Mouse (Mus musculus): ENCODE data around the gene Mal.

The Mal gene

DNA sequence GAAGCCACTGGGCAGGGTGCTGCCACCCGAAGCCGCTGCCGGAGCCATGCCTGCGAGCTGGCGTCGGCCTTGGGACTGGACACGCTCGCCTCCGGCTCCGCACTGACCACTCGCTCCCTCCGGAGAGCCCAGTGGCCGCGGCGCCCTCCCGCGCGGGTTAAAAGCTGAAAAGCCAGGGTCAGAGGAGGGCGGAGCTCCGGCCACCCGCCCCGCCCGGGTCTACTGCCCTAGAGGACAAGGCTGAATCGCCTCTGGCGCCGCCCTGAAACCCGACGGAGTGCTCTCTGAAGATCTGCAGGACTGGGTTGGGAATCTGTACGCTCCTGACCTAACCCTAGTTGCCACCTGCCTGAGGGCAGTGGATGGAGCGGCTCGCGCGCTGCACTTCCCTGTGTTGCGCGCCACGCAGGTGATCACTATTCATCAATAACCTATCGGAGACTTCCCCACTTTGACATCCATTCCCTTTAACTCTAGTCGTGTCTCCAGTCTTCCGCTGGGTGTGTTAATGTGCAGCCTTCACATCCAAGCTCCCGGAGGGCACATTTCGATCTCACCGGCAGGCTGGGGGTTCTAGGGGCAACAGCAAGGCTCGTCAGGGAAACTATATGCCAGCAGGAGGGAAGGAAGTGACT, at the start of gene Mal:
TSS of gene Mal (minus strand) at position 610 of the 635 bp plus-strand sequence.
- no peak for DNase-seq (ENCODE audit: low read depth)

DNA sequence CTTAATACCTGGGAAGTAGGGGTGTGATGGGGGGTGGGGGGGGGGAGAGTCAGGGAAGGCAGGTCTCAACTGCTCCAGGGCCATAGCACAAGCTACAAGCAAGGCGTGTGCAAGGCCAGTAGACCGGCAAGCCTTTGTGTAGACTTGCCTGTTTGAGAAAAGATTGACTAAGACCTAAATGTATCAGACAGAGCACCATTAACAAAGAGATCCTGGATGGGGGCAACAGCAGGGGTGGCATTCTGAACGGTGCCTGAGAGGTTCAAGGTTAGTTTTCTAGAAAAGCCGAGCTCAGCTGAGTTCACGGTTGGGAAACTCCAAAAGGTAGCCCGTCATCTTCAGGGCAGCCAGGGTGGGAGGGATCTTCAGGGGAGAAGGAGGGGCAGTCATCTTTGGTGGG, 48.8 kb upstream of the Mal start:
- DNase-seq (ENCODE audit: low read depth), result no peak

DNA sequence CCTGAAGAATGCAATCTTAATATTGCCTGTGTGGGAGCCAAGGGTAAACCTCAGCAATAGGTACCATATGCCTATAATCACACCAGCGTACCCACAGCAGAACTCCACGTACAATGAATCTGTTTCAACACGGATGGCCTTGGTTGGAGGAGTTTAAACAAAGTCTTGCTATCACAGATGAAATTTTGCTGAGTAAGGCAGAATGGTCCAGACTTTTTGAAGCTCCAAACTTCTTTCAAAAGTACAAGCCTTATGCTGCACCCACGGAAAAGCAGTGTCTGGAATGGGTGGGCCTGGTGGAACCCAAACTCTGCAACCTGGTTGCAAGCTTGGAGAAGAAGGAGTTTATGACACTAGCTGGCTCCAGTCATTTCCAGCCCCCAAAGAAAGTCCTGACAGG, 32.7 kb upstream of the Mal start:
- DNase-seq (ENCODE audit: low read depth), result no peak

DNA sequence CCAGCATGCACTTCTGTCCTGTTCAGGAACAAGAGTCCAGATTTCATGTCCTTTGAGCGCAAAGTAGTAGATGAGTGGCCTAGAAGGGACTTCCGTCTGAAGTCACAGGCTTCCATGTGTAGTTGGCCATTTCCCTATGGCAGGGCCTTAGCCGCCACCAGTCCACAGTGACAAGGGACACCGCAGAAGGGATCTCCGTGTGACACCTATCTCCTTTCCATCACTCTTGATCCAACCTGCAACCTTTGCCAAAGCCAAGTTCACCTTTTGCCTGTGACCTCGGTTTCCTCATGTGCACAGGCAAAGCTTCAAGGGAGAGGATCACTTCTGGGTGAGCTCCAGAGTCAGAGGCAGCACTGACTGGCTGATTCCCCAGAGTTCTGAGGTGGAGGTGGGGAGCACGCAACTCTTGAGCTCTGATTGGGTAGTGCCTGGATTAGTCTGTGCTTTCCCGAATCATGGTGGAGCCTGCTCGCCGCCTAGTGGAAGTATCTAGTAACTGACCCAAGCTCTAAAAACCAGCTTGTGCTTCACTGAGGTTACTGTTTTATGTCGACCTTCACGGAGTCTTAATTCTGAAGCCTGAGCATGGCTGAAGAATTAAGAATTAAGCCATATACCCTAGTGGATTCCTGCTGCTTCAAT, 27.3 kb upstream of the Mal start:
- DNase-seq (ENCODE audit: low read depth), result peak; percentile 76

DNA sequence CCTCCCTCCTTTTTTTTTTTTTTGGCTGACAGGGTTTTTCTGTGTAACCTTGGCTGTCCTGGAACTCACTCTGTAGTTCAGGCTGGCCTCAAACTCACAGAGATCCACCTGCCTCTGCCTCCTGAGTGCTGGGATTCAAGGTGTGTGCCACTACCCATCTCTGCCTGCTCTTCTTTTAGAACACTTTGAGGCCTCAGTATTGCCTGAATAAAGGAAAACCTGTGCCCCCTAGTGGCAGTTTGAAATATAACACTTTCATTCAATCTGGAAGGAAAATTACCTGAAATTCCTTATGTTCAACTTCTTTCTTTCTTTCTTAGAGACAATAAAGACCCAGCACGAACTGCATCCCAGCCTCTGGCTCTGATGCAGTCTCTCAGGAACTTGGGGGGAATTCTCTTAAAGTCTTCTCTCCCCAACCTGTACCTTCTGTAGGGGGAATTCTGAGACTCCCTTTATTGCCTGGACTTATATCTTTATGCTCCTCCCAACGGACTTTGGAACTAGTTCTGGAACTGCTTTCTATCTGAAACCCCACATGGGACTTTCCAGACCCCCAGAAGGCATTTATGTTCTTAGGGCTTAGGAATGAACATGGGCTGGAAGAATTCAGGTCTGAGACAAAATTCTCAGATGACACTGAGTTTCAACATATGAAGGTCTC, 11.5 kb upstream of the Mal start:
- peak; percentile 71 for DNase-seq (ENCODE audit: low read depth)

DNA sequence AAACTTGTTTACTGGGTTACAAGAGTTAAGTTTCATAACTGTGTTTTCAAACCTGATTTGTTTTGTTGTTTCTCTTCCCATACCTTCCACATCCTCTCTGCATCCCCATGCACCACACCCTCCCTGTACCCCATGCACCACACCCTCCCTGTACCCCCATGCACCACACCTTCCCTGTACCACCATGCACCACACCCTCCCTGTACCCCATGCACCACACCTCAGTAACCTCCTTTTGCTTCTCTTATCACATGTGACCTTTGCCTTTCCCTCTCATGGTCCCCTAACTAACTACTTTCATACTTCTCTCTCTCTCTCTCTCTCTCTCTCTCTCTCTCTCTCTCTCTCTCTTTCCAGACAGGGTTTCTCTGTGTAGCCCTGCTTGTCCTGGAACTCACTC, 10.5 kb upstream of the Mal start:
- no peak for DNase-seq (ENCODE audit: low read depth)

DNA sequence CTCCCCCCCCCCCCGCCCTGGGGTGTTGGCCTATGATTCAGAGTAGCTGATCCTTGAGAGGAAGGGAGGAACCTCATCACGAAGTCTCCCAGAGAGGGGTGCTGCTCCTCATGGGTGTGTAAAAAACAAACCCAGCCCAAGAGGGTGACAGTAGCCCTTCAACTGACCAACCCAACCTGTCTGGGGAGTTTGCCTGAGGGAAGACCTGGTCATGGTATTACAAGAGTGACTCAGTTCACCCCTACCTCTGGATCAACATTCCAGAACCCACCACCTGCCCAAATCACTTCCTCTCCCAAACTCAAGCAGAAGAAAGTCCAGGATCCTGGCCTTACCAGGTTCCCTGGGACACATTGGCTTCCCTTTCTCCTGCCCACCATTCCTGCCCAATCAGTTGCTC, 6.2 kb upstream of the Mal start:
- DNase-seq (ENCODE audit: low read depth), result no peak

DNA sequence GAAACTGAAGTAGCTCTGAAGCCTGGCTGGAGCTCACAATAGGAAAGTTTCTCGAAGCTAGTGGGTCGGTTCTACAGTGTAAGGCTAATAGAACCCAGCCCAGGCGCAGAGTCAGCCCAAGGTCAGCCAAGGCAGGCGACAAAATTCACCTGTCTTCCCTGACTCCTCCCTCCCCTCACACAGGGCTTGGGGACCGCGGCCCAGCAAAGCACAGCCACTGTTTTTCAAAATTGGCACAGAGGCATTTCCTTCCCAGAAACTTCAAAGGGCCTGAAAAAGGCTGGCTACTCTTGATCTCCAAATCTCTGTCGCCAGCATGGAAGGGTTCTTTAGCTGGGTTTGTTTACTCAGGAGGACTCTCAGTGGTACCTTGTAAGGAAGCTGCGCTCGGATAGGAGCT, 1.1 kb downstream of the Mal start:
- DNase-seq (ENCODE audit: low read depth), result no peak

DNA sequence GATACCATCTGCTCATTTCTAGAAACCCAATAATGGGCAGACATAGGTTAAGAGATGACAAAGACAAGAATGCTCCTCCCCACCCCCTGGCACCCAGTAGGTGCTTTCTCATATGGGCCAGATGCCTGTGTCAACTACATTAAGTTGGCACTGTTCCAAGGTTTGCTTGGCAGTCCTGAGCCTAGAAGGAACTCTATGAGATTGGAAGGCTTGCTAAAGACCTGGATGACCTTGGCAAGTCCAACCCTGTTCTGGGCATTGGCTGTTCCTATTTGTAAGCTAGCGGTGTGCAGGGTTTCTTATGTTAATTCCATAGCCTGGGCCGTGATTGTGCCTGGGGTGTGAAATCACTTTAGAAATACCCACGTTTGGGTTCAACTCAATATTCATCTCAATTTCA, 1.7 kb downstream of the Mal start:
- no peak for DNase-seq (ENCODE audit: low read depth)

DNA sequence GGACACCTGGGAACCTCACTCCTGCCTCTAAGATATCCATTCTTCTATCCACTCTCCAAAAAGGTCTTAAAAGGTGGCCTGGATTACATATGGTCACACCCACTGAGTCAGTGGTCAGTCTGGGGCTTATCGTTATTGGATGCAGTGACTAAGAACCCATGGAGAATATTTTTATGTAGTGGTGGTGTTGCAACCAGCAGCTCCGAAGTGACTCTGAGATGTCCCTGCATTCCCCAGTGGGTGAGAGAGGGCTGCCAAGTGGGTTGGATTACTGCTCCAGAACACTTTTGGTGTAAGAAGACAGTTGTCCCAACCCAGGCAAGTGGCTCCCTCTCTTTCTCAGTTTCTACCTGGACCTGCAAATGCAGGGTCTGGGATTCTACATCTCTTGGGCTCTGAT, 3.7 kb downstream of the Mal start:
- no peak for DNase-seq (ENCODE audit: low read depth)

DNA sequence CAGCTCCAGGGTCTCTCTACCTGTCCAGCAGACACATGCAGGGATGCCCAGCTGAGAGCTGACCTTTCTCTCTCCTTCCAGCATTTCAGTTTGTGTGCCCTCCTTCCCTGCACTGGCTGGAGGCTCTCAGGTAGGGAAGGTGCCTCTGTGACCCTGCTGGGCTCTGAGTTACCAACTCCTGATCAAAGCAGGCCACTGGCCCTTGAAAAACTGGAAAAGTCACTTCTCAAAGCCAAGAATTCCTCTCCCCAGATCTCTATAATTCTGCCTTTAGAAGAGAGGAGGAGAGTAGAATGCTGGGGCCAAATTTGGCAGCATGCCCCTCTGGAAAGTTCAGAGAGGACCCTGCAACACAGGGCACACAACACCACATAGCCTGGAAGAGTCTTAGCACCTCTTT, 4.2 kb downstream of the Mal start:
- no peak for DNase-seq (ENCODE audit: low read depth)

DNA sequence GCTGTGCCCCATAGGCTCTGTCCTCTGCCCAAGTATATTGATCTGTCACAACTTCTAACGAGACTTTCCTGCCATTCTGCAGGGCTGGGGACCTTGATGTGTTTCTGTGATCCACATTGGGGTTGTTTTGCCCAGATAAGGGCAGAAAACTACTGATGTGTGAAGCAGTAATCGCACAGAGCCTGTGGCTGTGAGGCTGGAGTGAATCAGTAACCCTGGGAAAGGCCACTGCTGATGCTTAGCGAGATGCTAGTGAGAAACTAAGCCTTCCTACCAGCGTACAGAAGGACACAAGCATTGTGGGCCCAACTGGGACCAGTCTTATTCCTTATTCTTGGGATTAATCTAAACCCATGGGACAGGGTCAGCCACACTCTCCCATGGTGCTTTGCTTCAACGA, 4.9 kb downstream of the Mal start:
- DNase-seq (ENCODE audit: low read depth), result no peak

DNA sequence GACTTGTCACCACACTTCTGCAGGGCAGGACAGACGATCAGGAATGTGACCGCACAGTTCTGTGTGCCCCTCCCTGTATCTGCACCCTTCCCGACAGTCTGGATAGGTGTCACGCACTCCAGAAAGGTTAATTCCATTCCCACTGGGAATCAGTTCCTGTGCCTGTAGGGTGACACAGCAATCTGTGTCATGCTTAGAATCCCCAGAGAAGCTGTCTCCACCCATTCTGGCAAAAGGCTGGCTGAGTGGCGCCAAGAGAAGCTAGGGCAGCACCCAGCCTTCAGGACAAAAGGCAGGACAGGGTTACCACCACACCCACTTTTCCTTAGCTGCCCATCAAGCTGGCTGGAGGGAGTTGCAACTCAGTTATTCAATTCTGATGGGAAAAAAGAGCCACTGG, 6.6 kb downstream of the Mal start:
- DNase-seq (ENCODE audit: low read depth), result no peak

DNA sequence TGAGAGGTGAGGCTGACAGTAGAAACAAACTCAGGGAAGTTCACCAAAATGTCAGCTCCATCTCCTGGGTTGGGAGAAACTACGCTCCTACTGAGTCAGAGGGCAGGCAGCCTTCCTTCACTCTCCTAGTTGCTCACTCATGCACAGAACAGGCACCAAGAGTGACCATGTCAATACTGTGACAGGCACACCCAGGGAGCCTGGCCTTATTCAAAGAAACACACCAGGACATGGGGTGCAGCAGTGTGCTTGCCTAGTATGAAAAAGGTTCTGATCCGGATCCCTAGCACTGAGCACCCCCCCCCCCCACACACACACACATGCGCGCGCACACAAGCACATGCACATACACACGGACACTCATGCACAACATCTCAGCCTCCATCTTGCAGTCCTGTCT, 8.3 kb downstream of the Mal start:
- DNase-seq (ENCODE audit: low read depth), result no peak

DNA sequence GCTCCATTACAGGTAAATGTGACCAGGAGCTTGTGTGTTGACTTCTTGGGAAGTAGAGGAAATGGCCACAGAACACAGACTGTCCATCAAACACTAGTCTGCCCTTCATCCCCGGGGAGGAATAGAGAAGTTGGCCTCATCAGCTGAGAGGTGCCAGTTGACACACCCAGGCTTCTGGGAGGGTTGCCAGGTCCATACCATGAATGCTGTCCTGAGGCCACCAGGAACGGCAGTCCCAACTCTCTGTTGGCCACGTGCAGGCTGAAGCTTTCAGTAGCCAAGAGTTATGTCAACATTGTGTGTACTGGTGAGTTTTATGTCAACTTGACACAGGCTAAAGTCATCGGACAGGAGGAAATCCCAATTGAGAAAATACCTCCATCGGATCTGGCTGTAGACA, 9.6 kb downstream of the Mal start:
- DNase-seq (ENCODE audit: low read depth), result no peak

DNA sequence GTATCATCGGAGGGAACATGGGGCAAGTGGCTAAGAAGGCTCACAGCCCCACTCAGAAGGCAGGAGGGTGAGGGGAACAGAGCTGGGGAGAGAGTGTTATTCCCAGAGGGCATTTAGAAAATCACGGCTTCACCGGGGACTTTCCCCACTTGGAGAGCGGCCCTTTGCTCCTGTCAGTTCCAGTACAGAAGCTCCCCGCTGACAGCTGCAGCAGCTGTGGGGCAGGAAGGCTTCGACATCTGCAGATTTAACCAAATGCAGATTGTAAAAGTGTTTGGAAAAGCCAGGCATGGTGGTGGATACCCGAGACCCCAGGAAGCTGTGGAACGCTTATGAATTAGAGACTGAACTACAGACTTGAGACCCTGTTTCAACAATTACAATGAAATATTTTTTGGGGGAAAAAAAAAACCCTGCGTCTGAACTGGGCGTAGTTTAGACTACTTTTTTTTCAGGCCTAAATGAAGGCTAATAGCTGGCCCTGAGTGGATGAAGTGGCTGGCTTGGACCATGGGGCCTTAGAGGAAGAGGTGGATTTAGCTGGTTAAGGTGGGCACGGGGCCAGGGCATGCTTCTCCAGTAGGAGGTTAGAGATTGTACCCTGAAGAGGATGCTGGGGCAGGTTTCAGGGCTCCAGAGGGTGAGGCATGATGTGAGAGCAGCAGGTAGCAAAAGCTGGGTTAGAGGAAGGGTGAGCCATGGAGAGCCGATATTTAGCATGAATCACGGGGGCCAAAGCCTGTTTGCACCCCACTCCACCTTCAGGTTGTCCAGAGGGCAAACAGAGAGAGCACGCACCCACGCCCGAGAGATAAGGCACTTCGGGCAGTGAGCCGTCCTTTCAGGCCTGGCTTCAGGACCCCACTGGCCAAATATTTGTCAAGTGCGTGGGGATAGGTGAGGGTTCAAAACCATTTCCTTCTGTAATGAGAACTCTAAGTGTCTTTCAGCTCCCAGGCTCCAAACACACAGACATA, 12.5 kb downstream of the Mal start:
- DNase-seq (ENCODE audit: low read depth), result no peak

DNA sequence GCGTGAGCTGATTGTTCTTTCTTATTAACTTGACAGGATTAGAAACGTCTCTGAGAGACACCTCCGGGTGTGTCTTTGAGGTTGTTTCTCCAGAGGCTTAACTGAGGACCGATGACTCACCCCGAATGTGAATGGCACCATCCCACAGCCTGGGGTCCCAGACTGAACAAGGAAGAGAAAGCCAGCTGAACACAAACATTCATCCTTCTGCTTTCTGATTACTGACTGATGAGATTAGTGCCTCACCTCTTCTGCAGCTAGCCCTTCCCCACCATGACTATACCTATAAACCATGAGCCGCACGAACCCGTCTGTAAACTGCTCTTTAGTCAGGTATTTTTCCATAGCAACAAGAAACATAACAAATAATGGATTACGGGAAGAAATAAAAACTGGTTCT, 17.5 kb downstream of the Mal start:
- DNase-seq (ENCODE audit: low read depth), result no peak

DNA sequence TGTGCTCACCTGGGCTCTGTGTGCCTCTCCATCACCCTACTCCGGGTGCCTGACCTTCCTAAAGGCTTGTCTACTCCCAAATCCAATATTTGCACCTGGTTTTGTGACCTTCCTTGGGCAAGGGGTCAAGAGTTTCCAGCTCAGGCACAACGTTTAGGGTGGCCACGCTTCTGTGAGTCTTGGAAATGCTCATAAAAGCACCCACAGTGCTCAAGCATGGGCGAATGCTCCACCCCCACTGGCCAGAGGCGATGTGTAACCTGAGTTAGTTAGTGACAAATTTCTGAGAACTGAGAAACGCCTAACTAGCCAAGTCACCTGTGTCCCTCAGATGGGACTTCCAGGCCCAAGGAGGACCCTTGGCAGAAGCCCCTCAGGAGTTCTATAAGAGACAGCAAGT, 20.9 kb downstream of the Mal start:
- DNase-seq (ENCODE audit: low read depth), result no peak

DNA sequence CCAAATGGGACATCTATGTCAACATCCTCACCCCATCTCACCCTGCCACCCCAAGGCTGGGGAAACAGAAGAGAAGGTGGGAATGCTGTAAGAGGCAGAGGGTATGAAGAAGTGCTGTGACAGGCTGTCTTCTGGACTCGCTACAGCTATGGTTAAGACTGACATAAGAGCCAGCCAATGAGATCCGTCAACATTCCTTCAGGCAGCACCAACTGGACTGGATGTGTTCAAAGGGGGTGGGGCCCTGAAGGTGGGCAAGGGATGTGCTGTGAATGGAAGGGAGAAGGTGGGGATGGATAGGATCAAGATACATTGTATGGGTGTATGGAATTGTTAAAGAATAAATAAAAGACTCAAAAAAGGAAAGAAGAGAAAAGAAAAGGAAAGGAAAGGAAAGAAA, 23.9 kb downstream of the Mal start:
- peak; percentile 9 for DNase-seq (ENCODE audit: low read depth)

DNA sequence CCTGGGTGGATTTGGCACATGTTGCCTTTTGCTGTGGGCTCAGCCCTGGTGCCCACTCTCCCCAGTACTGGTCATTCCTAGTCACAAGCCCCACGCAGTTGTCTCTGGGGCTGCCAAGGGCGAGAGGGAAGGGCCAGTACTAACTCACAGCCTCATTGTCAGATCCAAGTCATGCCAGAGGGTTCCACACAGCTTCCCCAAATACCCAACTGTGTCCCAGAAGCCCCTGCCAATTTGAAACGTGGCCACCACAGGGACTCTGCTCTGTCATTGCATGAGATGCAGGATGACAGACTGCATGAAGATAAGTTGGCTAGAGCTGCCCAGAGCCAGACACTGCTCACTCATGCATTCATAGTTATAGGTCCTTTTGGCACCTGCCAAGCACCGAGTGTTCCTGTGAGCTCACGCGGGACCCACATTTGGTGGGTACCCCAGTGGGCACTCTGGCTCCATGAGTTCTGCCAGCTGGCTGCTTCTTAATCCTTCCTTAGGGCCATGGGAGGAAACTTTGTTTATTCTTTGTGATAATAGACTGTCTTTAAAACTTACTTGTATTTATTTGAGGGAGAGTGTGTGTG, 28.4 kb downstream of the Mal start:
- no peak for DNase-seq (ENCODE audit: low read depth)

DNA sequence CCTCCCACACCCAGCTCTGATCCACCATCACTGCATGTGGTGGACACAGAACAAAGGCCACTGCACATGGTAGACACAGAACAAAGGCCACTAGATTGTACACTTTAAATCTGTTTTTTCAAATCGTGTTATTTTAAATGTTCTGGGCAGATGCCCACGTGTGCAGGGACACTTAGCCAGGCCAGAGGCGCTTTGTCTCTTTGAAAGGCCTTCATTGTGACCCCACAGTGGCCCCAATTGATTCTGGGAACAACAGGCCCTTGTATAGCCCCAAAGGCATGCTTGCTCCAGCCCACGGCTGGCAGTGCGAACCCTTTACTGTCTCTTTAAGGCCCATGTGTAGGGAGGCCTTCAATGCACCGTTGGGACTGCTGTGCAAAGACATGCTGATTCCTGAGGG, 29.1 kb downstream of the Mal start:
- DNase-seq (ENCODE audit: low read depth), result no peak

DNA sequence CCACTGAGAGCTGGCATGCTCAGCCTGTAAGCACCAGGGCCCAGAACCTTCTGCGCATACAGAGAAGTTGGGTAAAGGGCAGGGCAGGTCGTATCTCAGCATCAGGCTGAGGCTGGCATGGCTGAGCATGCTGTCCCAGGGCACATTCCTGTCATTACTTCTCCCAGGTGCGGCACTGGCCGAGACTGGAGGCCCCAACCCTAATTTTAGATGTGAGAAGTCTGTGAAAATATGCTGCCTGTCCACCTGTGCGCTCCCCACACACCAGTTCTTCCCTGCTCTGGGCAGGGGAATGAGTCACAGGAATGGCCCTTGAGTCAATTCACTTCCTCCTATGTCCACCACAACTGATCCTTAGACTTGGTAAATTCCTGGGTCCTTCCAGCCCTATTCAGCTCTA, 30.8 kb downstream of the Mal start:
- DNase-seq (ENCODE audit: low read depth), result no peak

All from NIH3T3 (cell line).